Mouse (Mus musculus) kidney, embryonic 14.5 days (tissue): ENCODE data around the gene Ints1. TPM values are rescaled to one million over a fixed set of nuclear protein-coding genes. Genes with fewer than 3 reads are reported as not detected.
A peak's percentile ranks its signal among the peaks of the same experiment; 100 is the strongest.

Experiments
- ATAC-seq: fragments of 200-750 bp; cut with Nextera tagmentation; 2 replicates; pipeline ENCODE4 v1.8.0; 2017; ENCODE audit warnings: moderate number of reproducible peaks, mild to moderate bottlenecking, moderate TSS enrichment, moderate library complexity; ENCODE audit not compliant: low FRiP score, low TSS enrichment
- H3K27ac ChIP-seq: fragments of 300-500 bp; sonication (generic); 2 replicates; pipeline ENCODE4 v1.5.1; 2014; ENCODE audit warnings: low read depth, mild to moderate bottlenecking, low read length, moderate library complexity, mixed read lengths
- H3K27me3 ChIP-seq: fragments of 300-500 bp; sonication (generic); 2 replicates; pipeline ENCODE4 v1.6.1; 2014; ENCODE audit warnings: mild to moderate bottlenecking, low read length; ENCODE audit not compliant: control insufficient read depth, insufficient read depth
- H3K36me3 ChIP-seq: fragments of 300-500 bp; sonication (generic); 2 replicates; pipeline ENCODE4 v1.6.1; 2014; ENCODE audit warnings: low read length, mixed read lengths; ENCODE audit not compliant: control insufficient read depth, insufficient read depth
- H3K4me1 ChIP-seq: fragments of 300-500 bp; sonication (generic); 2 replicates; pipeline ENCODE4 v1.6.1; 2014; ENCODE audit warnings: low read length, mixed read lengths; ENCODE audit not compliant: control insufficient read depth, insufficient read depth
- H3K4me2 ChIP-seq: fragments of 300-500 bp; sonication (generic); replicated peaks from 2 replicates; pipeline ENCODE4 v1.6.1; 2014; ENCODE audit warnings: low read depth, mild to moderate bottlenecking, low read length
- H3K4me3 ChIP-seq: fragments of 300-500 bp; sonication (generic); 2 replicates; pipeline ENCODE4 v1.5.1; 2014; ENCODE audit warnings: mild to moderate bottlenecking, low read length
- H3K9ac ChIP-seq: fragments of 300-500 bp; sonication (generic); 2 replicates; pipeline ENCODE4 v1.6.1; 2014; ENCODE audit warnings: low read depth, mild to moderate bottlenecking, low read length, moderate library complexity
- H3K9me3 ChIP-seq: fragments of 300-500 bp; sonication (generic); 2 replicates; pipeline ENCODE4 v1.6.1; 2016; ENCODE audit warnings: low read length; ENCODE audit not compliant: control insufficient read depth
- WGBS: fragments of 180-500 bp; shearing (Covaris S2); extraction: QIAGEN DNeasy Blood & Tissue Kit; methylation state at CpG from one replicate; pipeline ENCODE4 v1.1.7; 2014; 5-methylcytosine and 5-hydroxymethylcytosine counted together
- polyA plus RNA-seq: library from polyadenylated mRNA; unstranded; fragments of >200 nt; fragmentation: Nextera tagmentation; extraction: Ambion mirVana; gene quantifications from 2 replicates; pipeline ENCODE4 v1.2.1, GENCODE M21; 2014

Gene Ints1
- 32.2 and 40.7 TPM in 2 replicates for polyA plus RNA-seq

DNA sequence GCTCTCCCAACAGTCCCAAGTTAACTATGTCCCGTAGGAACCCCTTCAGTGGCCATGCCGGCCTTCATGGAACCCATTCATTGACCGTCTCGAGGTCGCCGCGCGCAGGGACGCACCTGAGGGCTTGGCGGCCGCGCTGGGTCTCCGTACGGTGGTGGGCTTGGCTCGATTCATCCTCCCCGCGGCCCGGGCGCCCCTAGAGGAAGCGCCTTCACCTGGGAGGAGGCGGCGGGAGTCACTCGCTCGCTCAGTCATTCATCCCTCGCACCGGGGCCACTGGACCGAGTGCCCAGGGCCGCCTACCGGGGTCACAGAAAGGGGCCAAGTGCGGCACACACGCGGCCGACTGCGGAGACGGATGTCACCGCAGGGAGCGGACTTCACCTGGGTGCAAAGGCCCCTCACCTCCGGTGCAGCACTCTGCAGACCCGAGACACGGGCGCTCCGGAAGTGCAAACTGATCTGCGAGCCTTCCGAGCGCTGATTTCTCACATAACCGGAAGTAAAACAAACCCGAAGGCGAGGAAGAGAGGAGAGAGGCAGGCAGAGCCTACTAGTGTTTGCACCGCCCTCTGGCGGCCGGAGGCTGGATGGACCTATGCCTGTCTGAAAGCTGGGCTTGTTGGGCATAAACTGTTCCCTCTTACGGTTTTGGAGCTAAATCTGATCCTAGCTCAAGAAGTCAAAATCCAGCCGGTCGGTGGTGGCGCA, at the start of gene Ints1:
Gene Ints1 (minus strand): TSS at position 459 of the 711 bp plus-strand sequence.
- Histone ChIP-seq H3K4me3 (peak within 1 kb of the TSS; percentile 98), H3K4me1 (0 out of 2 replicates have a peak, but pooled peaks cover 7% of the 10 kb centered on the region), H3K9me3 (no peaks in the 10 kb centered on the region), H3K27me3 (no peaks in the 10 kb centered on the region), H3K36me3 (peaks cover 34% of the 10 kb centered on the region), H3K4me2 (peak within 1 kb of the TSS; percentile 91), H3K27ac (peak within 1 kb of the TSS; percentile 37; the same call in 1 of the 2 replicates), H3K9ac (peak within 1 kb of the TSS; percentile 89)
- under 1% methylated on average over 55 of the region's 55 CpGs for WGBS
- peak; percentile 89 for ATAC-seq

DNA sequence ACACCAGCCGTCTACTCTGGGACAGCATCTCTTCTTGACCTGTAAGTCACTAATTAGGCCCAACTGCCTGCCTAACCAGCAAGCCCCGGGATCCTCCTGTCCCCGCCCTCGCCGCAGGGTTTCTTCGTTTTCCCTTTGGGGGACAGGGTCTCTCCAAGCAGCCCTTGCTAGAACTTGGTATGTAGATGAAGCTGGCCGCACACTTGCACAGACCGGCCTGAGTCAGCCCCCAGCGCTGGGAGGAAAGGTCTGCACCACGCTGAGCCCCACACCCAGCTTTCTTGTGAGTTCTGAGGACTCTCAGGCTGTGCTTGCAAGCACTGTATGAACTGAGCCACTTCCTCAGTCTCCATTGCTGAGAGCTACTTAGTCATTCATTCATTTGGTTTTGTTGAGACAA, 49.1 kb upstream of the Ints1 start:
- no peaks in the 10 kb centered on the region for H3K27me3 ChIP-seq
- peaks cover 23% of the 10 kb centered on the region for H3K36me3 ChIP-seq
- H3K9me3 ChIP-seq, result no peaks in the 10 kb centered on the region
- 92% methylated on average over 10 of the region's 10 CpGs for WGBS
- no peak overlapping the region for H3K4me3 ChIP-seq
- no peak overlapping the region for H3K27ac ChIP-seq
- H3K4me1 ChIP-seq, result peaks cover 16% of the 10 kb centered on the region
- no peak for ATAC-seq
- no peak overlapping the region for H3K4me2 ChIP-seq
- no peak overlapping the region for H3K9ac ChIP-seq

DNA sequence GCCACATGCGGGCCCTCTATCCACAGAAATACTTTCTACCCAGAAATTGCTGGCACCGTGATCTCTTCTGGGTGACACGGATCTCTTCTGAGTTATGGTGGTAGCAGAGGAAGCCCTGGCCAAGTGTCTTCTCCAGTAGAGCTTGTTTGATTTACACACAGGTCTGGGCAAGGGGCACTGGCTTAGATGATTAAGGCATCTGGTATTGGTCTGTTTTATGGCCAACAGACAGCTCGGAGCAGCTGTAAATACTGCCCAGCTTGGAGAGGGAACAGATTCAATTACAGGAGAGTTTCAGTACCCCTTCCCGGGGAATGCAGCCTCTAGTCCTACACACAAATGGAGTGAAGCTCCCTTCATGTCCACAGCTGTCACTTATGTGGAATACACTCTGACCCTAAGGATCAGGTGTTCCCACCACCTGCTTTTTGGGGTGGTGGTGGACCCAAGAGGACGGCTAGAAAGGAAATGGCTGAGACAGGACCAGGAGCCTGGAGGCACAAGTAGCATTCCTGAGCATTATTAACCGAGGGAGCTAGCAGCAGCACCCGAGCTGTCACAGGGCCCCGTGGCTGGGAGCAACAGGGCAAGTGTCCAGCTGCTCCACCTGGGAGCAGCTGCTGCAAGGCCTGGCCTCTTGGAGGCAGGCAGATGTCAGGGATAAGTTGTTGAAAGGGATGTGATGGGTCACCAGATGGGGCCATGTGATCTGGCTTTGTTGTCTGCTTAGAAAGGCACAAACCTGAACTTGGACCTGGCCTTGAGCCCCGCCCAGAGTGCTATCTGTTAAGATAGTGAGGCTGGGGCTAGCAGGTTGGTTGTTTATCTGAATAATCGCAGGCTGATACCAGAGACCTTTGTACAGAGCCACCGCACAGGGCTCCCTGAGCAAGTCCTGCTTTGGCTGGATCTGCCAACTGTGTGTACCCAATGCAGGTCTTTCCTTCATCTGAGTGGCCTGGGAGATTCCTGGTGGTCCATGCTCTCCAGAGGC, 46.3 kb upstream of the Ints1 start:
- H3K9ac ChIP-seq, result no peak overlapping the region; the same call in 1 of the 2 replicates
- H3K27ac ChIP-seq, result peak overlapping the region; percentile 59; the same call in 1 of the 2 replicates
- peak; percentile 78 for ATAC-seq
- H3K9me3 ChIP-seq, result no peaks in the 10 kb centered on the region
- H3K4me3 ChIP-seq, result no peak overlapping the region
- no peaks in the 10 kb centered on the region for H3K27me3 ChIP-seq
- no peak overlapping the region for H3K4me2 ChIP-seq
- 41% methylated on average over 12 of the region's 12 CpGs for WGBS
- H3K4me1 ChIP-seq, result peaks cover 16% of the 10 kb centered on the region
- peaks cover 23% of the 10 kb centered on the region for H3K36me3 ChIP-seq

DNA sequence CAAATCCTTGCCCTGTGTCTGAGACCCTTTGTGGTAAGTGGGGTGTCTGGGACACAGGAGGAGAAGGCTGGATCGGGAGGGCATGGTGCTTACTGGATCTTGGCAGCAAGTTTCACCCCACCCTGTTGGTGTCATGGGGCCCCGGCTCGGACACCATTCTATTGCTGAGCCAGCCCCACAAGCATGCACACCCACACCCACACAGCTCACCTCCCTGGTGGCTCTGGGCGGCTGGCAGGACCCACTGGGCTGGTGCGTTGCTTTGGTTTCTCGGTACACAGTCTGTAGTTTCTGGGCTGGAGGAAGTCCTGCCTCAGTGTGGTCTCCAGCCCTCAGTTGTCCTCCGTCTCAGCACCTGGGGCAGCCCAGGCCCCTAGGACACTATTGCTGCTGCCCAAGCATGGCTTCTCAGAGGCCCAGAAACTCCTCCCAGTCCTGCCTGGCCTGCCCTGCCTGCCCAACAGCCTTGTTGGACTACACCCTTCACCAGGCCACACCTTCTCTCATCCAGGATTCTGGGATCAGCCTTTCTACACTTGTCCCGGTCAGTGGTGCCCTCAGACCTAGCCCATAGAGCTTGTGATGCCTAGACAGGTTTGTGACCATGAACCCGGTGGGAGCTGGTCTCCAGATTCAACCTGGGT, 44.2 kb upstream of the Ints1 start, which contains the start of gene Tmem184a:
Gene Tmem184a (minus strand): TSS at position 380 of the 644 bp plus-strand sequence.
- ATAC-seq, result no peak
- WGBS, result 86% methylated on average over 9 of the region's 9 CpGs

DNA sequence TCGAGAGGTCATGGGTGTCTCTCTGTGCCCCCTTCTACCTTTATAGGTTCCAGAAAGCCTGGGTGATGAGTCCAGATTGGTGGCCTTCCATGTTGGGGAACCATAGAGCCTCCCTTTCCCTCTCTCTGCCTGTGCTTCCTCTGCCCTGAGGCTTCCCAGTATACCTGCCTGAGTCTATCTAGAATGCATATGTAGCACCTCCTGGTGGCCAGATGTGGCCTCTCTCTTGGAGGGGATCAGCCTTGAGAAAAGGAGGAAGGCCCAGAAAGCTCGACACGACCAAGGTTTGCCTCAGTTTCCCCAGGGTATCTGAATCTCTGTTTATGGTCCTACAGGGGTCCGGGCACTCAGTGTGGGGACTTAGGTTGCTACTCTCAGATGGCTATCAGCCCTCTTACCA, 43.3 kb upstream of the Ints1 start:
- Histone ChIP-seq H3K4me2 (no peak overlapping the region), H3K36me3 (peaks cover 19% of the 10 kb centered on the region), H3K27ac (no peak overlapping the region), H3K9ac (no peak overlapping the region), H3K27me3 (peaks cover 8% of the 10 kb centered on the region; the same call in 1 of the 2 replicates), H3K4me3 (no peak overlapping the region), H3K4me1 (peaks cover 8% of the 10 kb centered on the region; the same call in 1 of the 2 replicates), H3K9me3 (no peaks in the 10 kb centered on the region)
- ATAC-seq, result no peak
- 70% methylated on average over 4 of the region's 4 CpGs for WGBS

More for the DNA sequence above, 44.2 kb upstream of the Ints1 start, which contains the start of gene Tmem184a:
- H3K9me3 ChIP-seq, result no peaks in the 10 kb centered on the region
- H3K36me3 ChIP-seq, result peaks cover 23% of the 10 kb centered on the region
- H3K9ac ChIP-seq, result no peak within 1 kb of the TSS
- H3K4me2 ChIP-seq, result no peak within 1 kb of the TSS
- H3K4me1 ChIP-seq, result peaks cover 8% of the 10 kb centered on the region; the same call in 1 of the 2 replicates
- 0 out of 2 replicates have a peak, but pooled peaks cover 4% of the 10 kb centered on the region for H3K27me3 ChIP-seq
- no peak within 1 kb of the TSS for H3K27ac ChIP-seq
- no peak within 1 kb of the TSS for H3K4me3 ChIP-seq

DNA sequence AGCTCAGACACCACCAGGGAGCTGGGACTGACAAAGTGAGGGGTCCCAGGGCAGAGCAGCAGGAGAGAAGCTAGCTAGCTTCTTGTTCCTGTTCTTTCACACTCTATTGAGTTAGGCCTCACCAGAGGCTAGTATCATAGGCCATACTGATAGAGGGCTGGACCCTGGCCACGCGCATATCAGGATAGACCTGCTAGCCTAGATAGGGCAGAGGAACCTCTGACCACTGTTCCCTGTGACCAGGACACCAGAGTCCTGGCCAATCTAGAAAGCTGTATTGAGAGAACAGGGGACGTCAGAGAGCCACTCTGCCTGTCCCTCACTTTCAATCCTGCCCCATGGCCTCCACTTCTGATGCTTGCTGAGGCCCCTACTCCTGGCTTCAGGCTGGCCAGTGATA, 42.6 kb upstream of the Ints1 start:
- Histone ChIP-seq H3K4me3 (no peak overlapping the region), H3K9me3 (no peaks in the 10 kb centered on the region), H3K4me2 (no peak overlapping the region), H3K27me3 (peaks cover 12% of the 10 kb centered on the region), H3K4me1 (peaks cover 8% of the 10 kb centered on the region; the same call in 1 of the 2 replicates), H3K36me3 (peaks cover 11% of the 10 kb centered on the region; the same call in 1 of the 2 replicates), H3K9ac (no peak overlapping the region), H3K27ac (no peak overlapping the region)
- ATAC-seq, result no peak
- WGBS, result 88% methylated on average over 3 of the region's 3 CpGs

DNA sequence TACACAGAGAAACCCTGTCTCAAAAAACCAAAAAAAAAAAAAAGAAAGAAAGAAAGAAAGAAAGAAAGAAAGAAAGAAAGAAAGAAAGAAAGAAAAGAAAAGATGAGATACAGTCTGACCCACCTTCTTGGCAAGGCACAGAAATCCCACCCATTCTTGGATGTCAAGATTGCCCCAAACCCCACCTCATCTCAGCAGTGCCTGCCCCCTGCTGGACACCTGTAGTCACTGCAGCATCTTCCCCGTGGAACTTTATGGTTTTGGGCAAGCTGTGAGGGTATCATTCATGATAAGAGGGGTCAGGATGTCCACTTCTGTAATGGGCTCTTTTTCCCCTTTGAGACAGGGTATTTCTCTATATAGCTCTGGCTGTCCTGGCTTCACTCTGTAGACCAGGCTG, 41.8 kb upstream of the Ints1 start:
- no peaks in the 10 kb centered on the region for H3K9me3 ChIP-seq
- no peak for ATAC-seq
- peaks cover 17% of the 10 kb centered on the region for H3K27me3 ChIP-seq
- H3K9ac ChIP-seq, result no peak overlapping the region
- H3K27ac ChIP-seq, result no peak overlapping the region
- 0 out of 2 replicates have a peak, but pooled peaks cover under 1% of the 10 kb centered on the region for H3K4me1 ChIP-seq
- H3K36me3 ChIP-seq, result peaks cover 3% of the 10 kb centered on the region; the same call in 1 of the 2 replicates
- H3K4me3 ChIP-seq, result no peak overlapping the region
- 13% methylated on average over 1 of the region's 1 CpGs for WGBS
- no peak overlapping the region for H3K4me2 ChIP-seq

DNA sequence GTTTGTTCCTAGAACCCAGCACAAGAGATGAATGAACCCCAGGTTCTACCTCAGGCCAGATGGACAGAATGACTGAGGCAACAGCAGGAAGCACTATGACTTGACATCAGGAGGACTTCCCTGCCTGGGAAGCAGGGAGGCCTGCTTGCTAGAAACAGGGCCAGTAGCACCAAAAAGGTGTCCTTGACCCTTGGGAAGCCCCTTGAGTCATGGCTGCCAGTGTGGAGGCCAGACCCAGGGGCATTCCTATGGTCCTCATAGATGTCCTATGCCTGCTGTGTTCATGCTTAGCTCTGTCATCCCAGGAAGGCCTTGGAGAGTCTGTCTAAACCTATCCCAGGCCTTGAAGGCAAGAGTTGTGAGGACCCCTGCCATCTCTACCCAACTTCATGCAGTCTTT, 41.0 kb upstream of the Ints1 start:
- Histone ChIP-seq H3K4me3 (no peak overlapping the region), H3K9me3 (no peaks in the 10 kb centered on the region), H3K27ac (no peak overlapping the region), H3K4me1 (no peaks in the 10 kb centered on the region), H3K27me3 (peaks cover 17% of the 10 kb centered on the region), H3K9ac (no peak overlapping the region), H3K36me3 (no peaks in the 10 kb centered on the region; the same call in 1 of the 2 replicates), H3K4me2 (no peak overlapping the region)
- ATAC-seq, result no peak
